In the genomic region with DNA sequence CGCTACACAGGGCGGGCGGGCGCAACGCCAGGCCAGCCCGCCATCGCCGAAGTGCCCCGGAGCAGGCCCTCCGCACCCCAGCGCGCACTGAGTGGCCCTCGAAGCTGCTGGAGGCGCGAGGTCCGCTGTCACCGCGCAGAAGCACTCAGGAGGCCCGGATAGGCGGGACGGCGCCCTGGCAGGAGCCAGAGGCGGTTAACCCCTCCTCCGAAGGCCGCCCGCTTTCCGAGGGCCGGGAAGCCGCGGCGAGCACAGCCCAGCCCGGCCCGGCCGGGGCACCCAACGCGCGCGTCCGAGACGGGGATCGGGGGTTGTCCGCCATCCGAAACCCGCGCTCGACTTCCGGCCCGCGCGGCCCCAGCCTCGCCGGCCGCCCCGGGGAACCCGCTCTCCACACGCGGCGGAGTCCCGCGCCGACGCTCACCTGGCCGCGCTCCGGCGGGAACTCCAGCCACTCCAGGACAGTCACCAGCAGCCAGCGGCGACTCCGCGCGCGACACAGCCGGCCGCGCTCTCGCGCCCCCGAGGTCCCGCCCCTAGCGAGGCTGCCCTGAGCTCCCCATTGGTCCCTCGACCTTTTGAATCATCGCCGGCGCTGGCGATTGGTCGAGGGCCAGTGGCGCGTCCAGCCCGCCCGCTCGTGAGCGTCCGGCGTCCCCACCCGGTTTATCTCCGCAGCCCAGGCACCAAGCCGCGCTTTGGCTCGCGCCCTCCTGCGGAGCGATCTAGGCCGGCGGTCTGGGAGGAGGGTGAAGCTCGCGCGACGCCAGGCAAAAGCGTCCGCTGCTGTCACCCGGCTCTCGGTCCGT, we compare ENCODE assay signal across 8 mouse cellular contexts. TPM values are rescaled to one million over a fixed set of nuclear protein-coding genes. Genes with fewer than 3 reads are reported as not detected.
A peak's percentile ranks its signal among the peaks of the same experiment; 100 is the strongest.
DNase-seq lines count a peak whose midpoint lies in the region; ATAC-seq and TF ChIP-seq lines count a peak whose summit lies in the region.

No protein-coding gene starts in this region.

- H3K4me1 ChIP-seq in embryonic facial prominence, embryonic 13.5 days: peaks cover 30% of the 10 kb centered on the region
- H3K4me1 ChIP-seq in heart, adult 2 months (ENCODE audit: control insufficient read depth, insufficient read depth, low read length): peaks cover 7% of the 10 kb centered on the region
- H3K4me1 ChIP-seq in kidney, adult 2 months (ENCODE audit: control insufficient read depth, insufficient read depth, low read length): peaks cover 20% of the 10 kb centered on the region; the same call in 1 of the 2 replicates
- peaks cover 31% of the 10 kb centered on the region for H3K4me1 ChIP-seq in limb, embryonic 12.5 days (replicated peaks)
- H3K4me1 ChIP-seq in midbrain, embryonic 14.5 days (ENCODE audit: control insufficient read depth, insufficient read depth, low read length): peaks cover 16% of the 10 kb centered on the region

- H3K27ac ChIP-seq in embryonic facial prominence, embryonic 13.5 days: peak overlapping the region; percentile 93
- peak overlapping the region; percentile 96 for H3K27ac ChIP-seq in heart, adult 2 months
- H3K27ac ChIP-seq in kidney, adult 2 months (ENCODE audit: insufficient read depth, low read depth, low read length): peak overlapping the region; percentile 87
- H3K27ac ChIP-seq in limb, embryonic 12.5 days: peak overlapping the region; percentile 96
- peak overlapping the region; percentile 94 for H3K27ac ChIP-seq in midbrain, embryonic 14.5 days (replicated peaks; ENCODE audit: low read depth, low read length)

- peak overlapping the region; percentile 93 for H3K9ac ChIP-seq in embryonic facial prominence, embryonic 13.5 days
- peak overlapping the region; percentile 87 for H3K9ac ChIP-seq in heart, adult 2 months (ENCODE audit: low read depth, low read length)
- peak overlapping the region; percentile 89 for H3K9ac ChIP-seq in limb, embryonic 12.5 days (replicated peaks)
- peak overlapping the region; percentile 72 for H3K9ac ChIP-seq in midbrain, embryonic 14.5 days (replicated peaks; ENCODE audit: low read length)

- peak overlapping the region; percentile 93 for H3K4me3 ChIP-seq in embryonic facial prominence, embryonic 13.5 days
- peak overlapping the region; percentile 93 for H3K4me3 ChIP-seq in heart, adult 2 months
- peak overlapping the region; percentile 86 for H3K4me3 ChIP-seq in kidney, adult 2 months (ENCODE audit: insufficient read depth, low read depth, low read length)
- H3K4me3 ChIP-seq in limb, embryonic 12.5 days (replicated peaks): peak overlapping the region; percentile 89
- peak overlapping the region; percentile 86 for H3K4me3 ChIP-seq in midbrain, embryonic 14.5 days (replicated peaks; ENCODE audit: low read depth, low read length)

- peaks cover 4% of the 10 kb centered on the region; the same call in 1 of the 2 replicates for H3K36me3 ChIP-seq in embryonic facial prominence, embryonic 13.5 days
- peaks cover 4% of the 10 kb centered on the region; the same call in 1 of the 2 replicates for H3K36me3 ChIP-seq in heart, adult 2 months (ENCODE audit: control insufficient read depth, insufficient read depth, low read length)
- H3K36me3 ChIP-seq in kidney, adult 2 months (ENCODE audit: control insufficient read depth, insufficient read depth, low read length): no peaks in the 10 kb centered on the region
- H3K36me3 ChIP-seq in limb, embryonic 12.5 days: peaks cover 8% of the 10 kb centered on the region
- H3K36me3 ChIP-seq in midbrain, embryonic 14.5 days (ENCODE audit: control insufficient read depth, insufficient read depth, low read length): no peaks in the 10 kb centered on the region

- DNase-seq in 416B (ENCODE audit: low read depth): peak; percentile 95
- peak; percentile 92 to 96 for DNase-seq in adrenal gland, postnatal 4 days (ENCODE audit: low spot score in 2 of 2)
- DNase-seq in heart, adult 2 months: peak; percentile 97 to 99
- DNase-seq in kidney, adult 2 months: peak; percentile 98
- DNase-seq in midbrain, embryonic 14.5 days: peak; percentile 97
- peak; percentile 93 for DNase-seq in spleen, adult 12 weeks (ENCODE audit: low spot score)

- ATAC-seq in embryonic facial prominence, embryonic 13.5 days (ENCODE audit: insufficient number of reproducible peaks, insufficient read depth, low FRiP score, low TSS enrichment, low read depth): peak; percentile 94
- peak; percentile 95 for ATAC-seq in limb, embryonic 12.5 days (ENCODE audit: insufficient number of reproducible peaks, insufficient read depth, low FRiP score, low TSS enrichment, low read depth)
- peak; percentile 99 for ATAC-seq in midbrain, embryonic 14.5 days (ENCODE audit: low FRiP score, low TSS enrichment)

- peak; percentile 78; the same call in 1 of the 2 replicates for TF ChIP-seq EP300 in heart, adult 2 months (IDR thresholded peaks at IDR 0.05; ENCODE audit: insufficient read depth, low read depth, low read length)

- H3K9me3 ChIP-seq in embryonic facial prominence, embryonic 13.5 days: no peaks in the 10 kb centered on the region
- H3K9me3 ChIP-seq in limb, embryonic 12.5 days: no peaks in the 10 kb centered on the region
- H3K9me3 ChIP-seq in midbrain, embryonic 14.5 days (ENCODE audit: control insufficient read depth, low read length): no peaks in the 10 kb centered on the region

- intact Hi-C loops in heart, adult 2 months (cut with DNase I): loop anchor here (2.0 to 5.0 kb wide), 3 partner anchors 19 to 285 kb away; no protein-coding TSS in a partner anchor

- peak overlapping the region; percentile 84 for H3K4me2 ChIP-seq in embryonic facial prominence, embryonic 13.5 days
- peak overlapping the region; percentile 80 for H3K4me2 ChIP-seq in limb, embryonic 12.5 days
- H3K4me2 ChIP-seq in midbrain, embryonic 14.5 days (ENCODE audit: low read length): peak overlapping the region; percentile 84

- peak; percentile 61 for TF ChIP-seq CTCF in heart, adult 2 months (IDR thresholded peaks at IDR 0.05)
- no peak for TF ChIP-seq CTCF in kidney, adult 2 months (conservative IDR thresholded peaks at IDR 0.05; ENCODE audit: insufficient read depth, insufficient read length, low read depth, low read length)

- peak; percentile 89 for TF ChIP-seq POLR2A in heart, adult 2 months (IDR thresholded peaks at IDR 0.05; ENCODE audit: insufficient read depth, low read depth, low read length)
- TF ChIP-seq POLR2A in kidney, adult 2 months (IDR thresholded peaks at IDR 0.05; ENCODE audit: low read depth, low read length): peak; percentile 31

- no peaks in the 10 kb centered on the region for H3K27me3 ChIP-seq in embryonic facial prominence, embryonic 13.5 days
- H3K27me3 ChIP-seq in heart, adult 2 months (ENCODE audit: control insufficient read depth, insufficient read depth, low read length): no peaks in the 10 kb centered on the region
- H3K27me3 ChIP-seq in kidney, adult 2 months (replicated peaks; ENCODE audit: control insufficient read depth, insufficient read depth, low read length): no peaks in the 10 kb centered on the region
- H3K27me3 ChIP-seq in limb, embryonic 12.5 days: no peaks in the 10 kb centered on the region
- H3K27me3 ChIP-seq in midbrain, embryonic 14.5 days (ENCODE audit: control insufficient read depth, insufficient read depth, low read length): no peaks in the 10 kb centered on the region

- WGBS in embryonic facial prominence, embryonic 13.5 days: under 1% methylated on average over 108 of the region's 113 CpGs
- WGBS in heart, adult 2 months: under 1% methylated on average over 113 of the region's 113 CpGs
- under 1% methylated on average over 107 of the region's 113 CpGs for WGBS in kidney, adult 2 months
- under 1% methylated on average over 88 of the region's 113 CpGs for WGBS in limb, embryonic 12.5 days
- under 1% methylated on average over 112 of the region's 113 CpGs for WGBS in midbrain, embryonic 14.5 days

- peaks cover 1% of the 10 kb centered on the region; the same call in 1 of the 2 replicates for H3K79me2 ChIP-seq in heart, adult 2 months (replicated peaks; ENCODE audit: control insufficient read depth, insufficient read depth, low read length)

RNA-seq across cellular contexts. Expression of gene Lbr, which starts 0.8 kb away (rescaled TPM):
- 10 to 100 TPM; 48.8 to 57.6 TPM for total RNA-seq in adrenal gland, postnatal 4 days (2021)
- polyA plus RNA-seq in embryonic facial prominence, embryonic 13.5 days (2015; fragmentation: Nextera tagmentation; extraction: Ambion mirVana): 93.1 and 106 TPM in 2 replicates
- 10 to 100 TPM; 23.6 to 24.7 TPM for total RNA-seq in heart, adult 2 months (2021)
- polyA plus RNA-seq in heart, adult 2 months (2012; rRNA removed): 12.3 and 17.9 TPM in 2 replicates
- 11.5 and 14.5 TPM in 2 replicates for polyA plus RNA-seq in kidney, adult 2 months (2012; rRNA removed)
- polyA plus RNA-seq in limb, embryonic 12.5 days (2016; fragmentation: Nextera tagmentation; extraction: Ambion mirVana): 140 and 142 TPM in 2 replicates
- polyA plus RNA-seq in midbrain, embryonic 14.5 days (2014; fragmentation: Nextera tagmentation; extraction: Ambion mirVana): 28.1 and 43.3 TPM in 2 replicates

Comparison
In these comparisons a context has a peak if more than half of its experiments do, and no peak if none do; other contexts are left out.
1. Peak in every context shown above with its lines: DNase-seq, ATAC-seq, H3K4me3 ChIP-seq and H3K27ac ChIP-seq.